Mouse (Mus musculus): ENCODE results near the gene B3gnt5.
"Not testable (repeated sequence)": the region's sequence is repeated elsewhere in the genome, so short reads cannot be mapped to it uniquely, and the experiment has no call there.

Gene B3gnt5

GRCm38 (mm10) chr16:19760074-19760473 lies at the start of gene B3gnt5:
B3gnt5 (plus strand) TSS chr16:19760208.
- no peak for DNase-seq (ENCODE audit: low spot score)

- no peak for DNase-seq (ENCODE audit: low spot score)
Measured at GRCm38 (mm10) chr16:19720959-19721358, 39.0 kb upstream of the B3gnt5 start.

GRCm38 (mm10) chr16:19724139-19724538 lies 35.9 kb upstream of the B3gnt5 start:
- DNase-seq (ENCODE audit: low spot score): not testable (repeated sequence)

GRCm38 (mm10) chr16:19732896-19733295 lies 27.1 kb upstream of the B3gnt5 start:
- no peak for DNase-seq (ENCODE audit: low spot score)

GRCm38 (mm10) chr16:19760505-19761496 lies 793 bp downstream of the B3gnt5 start:
- no peak for DNase-seq (ENCODE audit: low spot score)

GRCm38 (mm10) chr16:19761691-19762090 lies 1.7 kb downstream of the B3gnt5 start:
- DNase-seq (ENCODE audit: low spot score): no peak

GRCm38 (mm10) chr16:19766107-19766506 lies 6.1 kb downstream of the B3gnt5 start:
- DNase-seq (ENCODE audit: low spot score): no peak

GRCm38 (mm10) chr16:19768046-19768445 lies 8.0 kb downstream of the B3gnt5 start:
- DNase-seq (ENCODE audit: low spot score): no peak

- DNase-seq (ENCODE audit: low spot score): no peak
Measured at GRCm38 (mm10) chr16:19772013-19772412, 12.0 kb downstream of the B3gnt5 start.

- no peak for DNase-seq (ENCODE audit: low spot score)
Measured at GRCm38 (mm10) chr16:19786386-19787090, 26.5 kb downstream of the B3gnt5 start.

GRCm38 (mm10) chr16:19789914-19790313 lies 29.9 kb downstream of the B3gnt5 start:
- no peak for DNase-seq (ENCODE audit: low spot score)

GRCm38 (mm10) chr16:19818801-19819200 lies 58.8 kb downstream of the B3gnt5 start:
- DNase-seq (ENCODE audit: low spot score): no peak

All from layer of hippocampus, adult 11-12 months (tissue).